Mouse (Mus musculus) liver, embryonic 16.5 days (tissue): ENCODE measurements around the gene Thoc6. TPM values are rescaled to one million over a fixed set of nuclear protein-coding genes. Genes with fewer than 3 reads are reported as not detected.
A peak's percentile ranks its signal among the peaks of the same experiment; 100 is the strongest.

Experiments used
- ATAC-seq: fragments of 200-750 bp; cut with Nextera tagmentation; 2 replicates; pipeline ENCODE4 v1.8.0; 2017; ENCODE audit warnings: low read depth, mild to moderate bottlenecking, moderate number of reproducible peaks, moderate library complexity
- H3K27ac ChIP-seq: fragments of 300-500 bp; sonication (generic); 2 replicates; pipeline ENCODE4 v1.5.1; 2014; ENCODE audit warnings: mild to moderate bottlenecking, low read length
- H3K27me3 ChIP-seq: fragments of 300-500 bp; sonication (generic); 2 replicates; pipeline ENCODE4 v1.6.1; 2014; ENCODE audit warnings: low read depth, low read length, mixed read lengths; ENCODE audit not compliant: control insufficient read depth, insufficient read depth
- H3K36me3 ChIP-seq: fragments of 300-500 bp; sonication (generic); 2 replicates; pipeline ENCODE4 v1.6.1; 2014; ENCODE audit warnings: mild to moderate bottlenecking; ENCODE audit not compliant: control insufficient read depth, insufficient read depth
- H3K4me1 ChIP-seq: fragments of 300-500 bp; sonication (generic); 2 replicates; pipeline ENCODE4 v1.6.1; 2014; ENCODE audit warnings: low read depth, low read length, mixed read lengths; ENCODE audit not compliant: control insufficient read depth
- H3K4me2 ChIP-seq: fragments of 300-500 bp; sonication (generic); 2 replicates; pipeline ENCODE4 v1.6.1; 2014; ENCODE audit warnings: low read depth, low read length, mixed read lengths
- H3K4me3 ChIP-seq: fragments of 300-500 bp; sonication (generic); 2 replicates; pipeline ENCODE4 v1.5.1; 2014; ENCODE audit warnings: low read depth, mild to moderate bottlenecking, low read length
- H3K9ac ChIP-seq: fragments of 300-500 bp; sonication (generic); 2 replicates; pipeline ENCODE4 v1.6.1; 2014; ENCODE audit warnings: low read depth, low read length
- H3K9me3 ChIP-seq: fragments of 300-500 bp; sonication (generic); replicated peaks from 2 replicates; pipeline ENCODE4 v1.6.1; 2016; ENCODE audit warnings: low read length; ENCODE audit not compliant: control insufficient read depth
- WGBS: fragments of 180-500 bp; shearing (Covaris S2); extraction: QIAGEN DNeasy Blood & Tissue Kit; methylation state at CpG from one replicate; pipeline ENCODE4 v1.1.7; 2014; ENCODE audit not compliant: insufficient replicate concordance; 5-methylcytosine and 5-hydroxymethylcytosine counted together
- polyA plus RNA-seq: library from polyadenylated mRNA; unstranded; fragments of >200 nt; fragmentation: Nextera tagmentation; extraction: Ambion mirVana; gene quantifications from 2 replicates; pipeline ENCODE4 v1.2.1, GENCODE M21; 2015

The Thoc6 gene
- polyA plus RNA-seq, 1 experiment from 2014 or later = 19.1 TPM

DNA sequence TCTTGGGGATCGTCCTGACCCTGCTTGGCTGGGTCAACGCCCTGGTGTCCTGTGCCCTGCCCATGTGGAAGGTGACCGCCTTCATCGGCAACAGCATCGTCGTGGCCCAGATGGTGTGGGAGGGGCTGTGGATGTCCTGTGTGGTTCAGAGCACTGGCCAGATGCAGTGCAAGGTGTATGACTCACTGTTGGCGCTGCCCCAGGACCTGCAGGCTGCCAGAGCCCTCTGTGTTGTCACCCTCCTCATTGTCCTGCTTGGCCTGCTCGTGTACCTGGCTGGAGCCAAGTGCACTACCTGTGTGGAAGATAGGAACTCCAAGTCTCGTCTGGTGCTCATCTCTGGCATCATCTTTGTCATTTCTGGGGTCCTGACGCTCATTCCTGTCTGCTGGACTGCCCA is 7.4 kb upstream of the Thoc6 start:
- Histone ChIP-seq H3K27me3 (peaks cover 88% of the 10 kb centered on the region), H3K9ac (no peak overlapping the region), H3K9me3 (no peaks in the 10 kb centered on the region), H3K4me1 (peaks cover 13% of the 10 kb centered on the region), H3K36me3 (no peaks in the 10 kb centered on the region), H3K27ac (no peak overlapping the region), H3K4me3 (no peak overlapping the region), H3K4me2 (no peak overlapping the region)
- 49% methylated on average over 10 of the region's 10 CpGs for WGBS
- no peak for ATAC-seq

DNA sequence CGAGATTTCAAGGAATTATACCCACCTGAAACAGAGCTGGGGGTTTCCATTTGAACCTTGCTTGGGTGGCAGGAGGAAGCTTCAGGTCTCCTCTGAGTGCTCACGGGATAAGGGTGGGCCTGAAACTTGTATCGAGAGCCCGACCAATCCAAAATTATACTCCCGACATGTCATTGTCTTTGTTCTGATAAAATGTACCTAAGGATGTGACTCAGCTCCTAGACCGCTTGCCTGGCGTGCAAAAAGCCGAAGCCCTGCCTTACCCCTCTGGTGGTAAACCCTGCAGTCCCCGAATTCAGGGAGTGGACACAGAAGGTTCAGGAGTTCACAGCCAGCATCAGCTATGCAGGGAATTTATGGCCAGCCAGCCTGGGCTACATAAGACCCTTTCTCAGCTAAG is 6.7 kb upstream of the Thoc6 start:
- Histone ChIP-seq H3K36me3 (no peaks in the 10 kb centered on the region), H3K4me1 (peaks cover 19% of the 10 kb centered on the region), H3K27me3 (peaks cover 95% of the 10 kb centered on the region), H3K9ac (no peak overlapping the region), H3K27ac (no peak overlapping the region), H3K4me2 (no peak overlapping the region), H3K4me3 (no peak overlapping the region), H3K9me3 (no peaks in the 10 kb centered on the region)
- no peak for ATAC-seq
- WGBS = 43% methylated on average over 9 of the region's 9 CpGs

- no peaks in the 10 kb centered on the region for H3K9me3 ChIP-seq
- peaks cover 89% of the 10 kb centered on the region for H3K27me3 ChIP-seq
- peak within 1 kb of the TSS; percentile 30; the same call in 1 of the 2 replicates for H3K4me2 ChIP-seq
- H3K4me1 ChIP-seq = peaks cover 19% of the 10 kb centered on the region
- no peak for ATAC-seq
- H3K4me3 ChIP-seq = peak within 1 kb of the TSS; percentile 17
- no peak within 1 kb of the TSS for H3K9ac ChIP-seq
- no peak within 1 kb of the TSS for H3K27ac ChIP-seq
- WGBS = 6% methylated on average over 32 of the region's 38 CpGs
- H3K36me3 ChIP-seq = no peaks in the 10 kb centered on the region
Measured at GRCm38 (mm10) chr17:23679127-23679835, 5.6 kb upstream of the Thoc6 start, which contains the start of gene Cldn6. TSS of gene Cldn6 (plus strand) at chr17:23679249.

- no peaks in the 10 kb centered on the region for H3K9me3 ChIP-seq
- peak within 1 kb of the TSS; percentile 45 for H3K9ac ChIP-seq
- peaks cover 69% of the 10 kb centered on the region for H3K27me3 ChIP-seq
- H3K4me1 ChIP-seq = peaks cover 25% of the 10 kb centered on the region
- peak within 1 kb of the TSS; percentile 61 for H3K4me3 ChIP-seq
- peak; percentile 37 for ATAC-seq
- WGBS = under 1% methylated on average over 34 of the region's 34 CpGs
- no peaks in the 10 kb centered on the region for H3K36me3 ChIP-seq
- H3K4me2 ChIP-seq = peak within 1 kb of the TSS; percentile 88
- H3K27ac ChIP-seq = no peak within 1 kb of the TSS
Measured at GRCm38 (mm10) chr17:23677236-23677679, 3.6 kb upstream of the Thoc6 start, which contains the start of gene Tnfrsf12a. TSS of gene Tnfrsf12a (minus strand) at chr17:23677468.

GRCm38 (mm10) chr17:23676473-23677031 is 2.9 kb upstream of the Thoc6 start:
- Histone ChIP-seq H3K4me1 (peaks cover 25% of the 10 kb centered on the region), H3K9me3 (no peaks in the 10 kb centered on the region), H3K9ac (peak overlapping the region; percentile 24; the same call in 1 of the 2 replicates), H3K4me2 (peak overlapping the region; percentile 88), H3K27me3 (peaks cover 62% of the 10 kb centered on the region), H3K4me3 (peak overlapping the region; percentile 61), H3K36me3 (no peaks in the 10 kb centered on the region), H3K27ac (no peak overlapping the region)
- WGBS = 1% methylated on average over 37 of the region's 37 CpGs
- ATAC-seq = no peak

GRCm38 (mm10) chr17:23675564-23676281 is 2.0 kb upstream of the Thoc6 start:
- Histone ChIP-seq H3K4me3 (peak overlapping the region; percentile 61), H3K9ac (no peak overlapping the region)

GRCm38 (mm10) chr17:23675127-23675526 is 1.4 kb upstream of the Thoc6 start:
- H3K27me3 ChIP-seq = peaks cover 47% of the 10 kb centered on the region
- H3K27ac ChIP-seq = no peak overlapping the region
- no peaks in the 10 kb centered on the region for H3K9me3 ChIP-seq
- no peak overlapping the region for H3K4me2 ChIP-seq
- H3K4me1 ChIP-seq = peaks cover 25% of the 10 kb centered on the region
- no peaks in the 10 kb centered on the region for H3K36me3 ChIP-seq
- ATAC-seq = no peak
- no peak overlapping the region for H3K4me3 ChIP-seq
- WGBS = 46% methylated on average over 5 of the region's 5 CpGs
- H3K9ac ChIP-seq = no peak overlapping the region

More at GRCm38 (mm10) chr17:23675564-23676281, 2.0 kb upstream of the Thoc6 start:
- no peaks in the 10 kb centered on the region for H3K9me3 ChIP-seq
- H3K27ac ChIP-seq = no peak overlapping the region
- no peak for ATAC-seq
- H3K36me3 ChIP-seq = no peaks in the 10 kb centered on the region
- 10% methylated on average over 15 of the region's 15 CpGs for WGBS
- H3K4me1 ChIP-seq = peaks cover 25% of the 10 kb centered on the region
- peaks cover 53% of the 10 kb centered on the region for H3K27me3 ChIP-seq
- peak overlapping the region; percentile 88 for H3K4me2 ChIP-seq

DNA sequence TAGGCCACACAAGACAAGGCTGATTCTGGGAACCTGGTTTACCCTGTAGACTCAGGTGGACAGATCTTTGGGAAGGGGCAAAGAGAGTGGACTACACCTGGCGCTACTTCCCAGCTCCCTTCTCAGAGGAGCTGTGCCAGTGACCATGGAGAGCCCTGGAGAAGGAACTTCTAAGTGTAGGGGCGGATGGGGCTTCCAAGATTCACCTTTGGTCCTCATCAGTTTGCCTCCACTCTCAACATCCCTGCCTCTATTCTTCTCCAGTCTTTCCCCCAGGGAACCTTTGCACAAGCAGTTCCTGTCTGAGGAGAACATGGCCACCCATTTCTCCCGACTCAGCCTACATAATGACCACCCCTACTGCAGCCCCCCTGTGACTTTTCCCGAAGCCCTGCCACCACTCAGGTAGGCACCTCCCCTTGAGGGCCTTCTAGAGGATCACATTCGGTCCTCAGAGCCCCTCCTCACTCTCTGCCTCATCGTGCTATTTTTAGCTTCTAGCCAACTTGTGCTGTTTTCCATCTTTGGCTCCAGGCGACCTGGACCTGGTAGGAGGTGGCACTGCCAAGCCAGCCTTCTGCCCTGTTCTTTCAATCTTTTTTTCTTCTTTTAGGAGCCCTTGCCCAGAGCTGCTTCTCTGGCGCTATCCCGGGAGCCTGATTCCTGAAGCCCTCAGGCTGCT is 730 bp upstream of the Thoc6 start:
- Histone ChIP-seq H3K27me3 (peaks cover 40% of the 10 kb centered on the region), H3K9ac (peak overlapping the region; percentile 71), H3K4me2 (peak overlapping the region; percentile 83), H3K4me3 (peak overlapping the region; percentile 74), H3K27ac (peak overlapping the region; percentile 46; the same call in 1 of the 2 replicates), H3K4me1 (peaks cover 25% of the 10 kb centered on the region), H3K9me3 (no peaks in the 10 kb centered on the region), H3K36me3 (no peaks in the 10 kb centered on the region; the same call in none of the 2 replicates)
- ATAC-seq = no peak
- WGBS = 33% methylated on average over 9 of the region's 9 CpGs
